Comparison of ENCODE assay signal across 24 mouse cellular contexts in the genomic region with DNA sequence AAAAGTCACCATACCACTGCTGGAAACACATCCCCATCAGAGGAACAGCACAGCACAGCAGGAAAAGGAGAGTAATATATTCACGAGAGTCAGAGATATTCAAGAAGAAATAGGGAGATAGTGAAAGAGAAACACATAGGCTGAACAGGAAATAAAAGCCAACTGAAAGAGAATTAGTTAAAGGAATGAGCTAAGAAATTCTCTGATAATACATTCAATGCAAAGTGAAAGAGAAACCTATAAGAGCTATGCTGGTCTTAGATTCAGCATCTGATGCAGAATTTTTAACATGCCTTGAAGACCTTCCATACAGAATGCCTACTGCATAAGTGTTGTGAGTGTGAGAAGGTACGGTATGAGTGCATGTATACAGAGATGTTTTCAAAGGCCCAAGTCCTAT.
"Had no signal": no experiment of that assay in that cellular context is flagged by ENCODE, and none has a peak within 500 bp of the region (broad histone marks: within the 10 kb centered on the region; RNA-seq: fewer than 3 reads in every experiment).

No protein-coding gene starts in this region.

- H3K9me3 ChIP-seq: heart, embryonic 10.5 days; heart, embryonic 12.5 days; hindbrain, embryonic 10.5 days; hindbrain, embryonic 12.5 days; kidney, embryonic 15.5 days; limb, embryonic 10.5 days; limb, embryonic 12.5 days; liver, embryonic 13.5 days; liver, embryonic 15.5 days had no signal

- ATAC-seq: hindbrain, embryonic 16.5 days; intestine, embryonic 16.5 days had no signal

- H3K36me3 ChIP-seq: heart, embryonic 10.5 days; heart, embryonic 12.5 days; kidney, embryonic 15.5 days; limb, embryonic 10.5 days; limb, embryonic 12.5 days; liver, embryonic 13.5 days; liver, embryonic 15.5 days had no signal

- DNase-seq: gastrocnemius, adult 2 months; gastrocnemius, postnatal 10 days; gastrocnemius, postnatal 25 days; heart, adult 18-20 months; heart, postnatal 10 days; heart, postnatal 4 days; kidney, adult 11 months; kidney, adult 2 months; kidney, adult 9 months; kidney, postnatal 14 days; kidney, postnatal 36 days; liver; liver, embryonic 13.5 days had no signal

- H3K27me3 ChIP-seq: hindbrain, embryonic 12.5 days; kidney, embryonic 15.5 days; limb, embryonic 12.5 days; liver, embryonic 13.5 days; liver, embryonic 15.5 days had no signal

- H3K4me3 ChIP-seq: gastrocnemius, adult 2 months; heart, embryonic 10.5 days; heart, embryonic 12.5 days; hindbrain, embryonic 10.5 days; hindbrain, embryonic 12.5 days; kidney, embryonic 15.5 days; left cerebral cortex, adult 2 months; limb, embryonic 10.5 days; limb, embryonic 12.5 days; liver, embryonic 13.5 days; liver, embryonic 15.5 days had no signal
